Mouse (Mus musculus) cortical plate, adult 2 months (tissue): ENCODE results near the gene Olfr401. TPM values are rescaled to one million over a fixed set of nuclear protein-coding genes. Genes with fewer than 3 reads are reported as not detected.
"Not testable (repeated sequence)": the region's sequence is repeated elsewhere in the genome, so short reads cannot be mapped to it uniquely, and the experiment has no call there.

Source experiments
- H3K27ac ChIP-seq: fragments of 200-500 bp; 2 replicates; pipeline ENCODE4 v1.5.1; 2012; ENCODE audit warnings: low read length, control low read depth, inconsistent platforms; ENCODE audit not compliant: insufficient read depth
- H3K4me1 ChIP-seq: fragments of 200-500 bp; 2 replicates; pipeline ENCODE4 v1.6.1; 2011; ENCODE audit warnings: low read length; ENCODE audit not compliant: control insufficient read depth, insufficient read depth
- H3K4me3 ChIP-seq: fragments of 200-500 bp; 2 replicates; pipeline ENCODE4 v1.5.1; 2011; ENCODE audit warnings: mild to moderate bottlenecking, low read length, control low read depth; ENCODE audit not compliant: insufficient read depth
- CTCF ChIP-seq: fragments of 200-500 bp; IDR thresholded peaks from 2 replicates; pipeline ENCODE4 v1.5.1; 2011; ENCODE audit warnings: mild to moderate bottlenecking, control low read depth, low read length; ENCODE audit not compliant: insufficient read depth; ENCODE audit errors: extremely low read depth
- POLR2A ChIP-seq: fragments of 200-500 bp; IDR thresholded peaks from 2 replicates; pipeline ENCODE4 v1.6.1; 2011; ENCODE audit warnings: mild to moderate bottlenecking, low read length, control low read depth; ENCODE audit not compliant: insufficient read depth; ENCODE audit errors: extremely low read depth
- polyA plus RNA-seq: library from polyadenylated mRNA; depleted of rRNA; stranded (reverse); fragments of >200 nt; gene quantifications from 2 replicates; pipeline ENCODE4 v1.2.3, GENCODE M21; 2012; rRNA removed

Olfr401 gene
- polyA plus RNA-seq: not detected in 2 replicates

DNA sequence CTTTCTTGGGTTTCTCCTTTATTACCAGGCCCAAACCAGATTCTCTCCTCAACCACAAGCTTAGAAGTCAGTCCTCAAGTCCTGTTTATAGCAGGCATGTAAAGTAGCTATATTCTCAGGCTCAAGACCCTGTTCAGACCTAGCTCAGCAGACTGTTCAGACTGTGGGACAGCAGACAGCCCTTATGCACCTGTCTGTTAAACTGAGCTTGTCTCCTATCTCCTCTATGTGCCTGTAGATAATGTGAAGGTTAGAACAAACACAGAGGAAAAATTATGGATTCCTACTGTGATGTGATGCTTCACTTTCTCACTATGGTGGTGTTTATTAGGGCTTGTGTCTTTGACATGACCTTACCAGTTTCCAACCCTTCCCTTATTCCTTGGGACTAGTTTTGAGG, at the start of gene Olfr401:
Gene Olfr401, plus strand, starts transcription at position 301 of the 400 bp plus-strand sequence.
- no peaks in the 10 kb centered on the region for H3K4me1 ChIP-seq
- TF ChIP-seq CTCF (no peak), POLR2A (no peak)
- H3K27ac ChIP-seq: no peak within 1 kb of the TSS
- no peak within 1 kb of the TSS for H3K4me3 ChIP-seq

DNA sequence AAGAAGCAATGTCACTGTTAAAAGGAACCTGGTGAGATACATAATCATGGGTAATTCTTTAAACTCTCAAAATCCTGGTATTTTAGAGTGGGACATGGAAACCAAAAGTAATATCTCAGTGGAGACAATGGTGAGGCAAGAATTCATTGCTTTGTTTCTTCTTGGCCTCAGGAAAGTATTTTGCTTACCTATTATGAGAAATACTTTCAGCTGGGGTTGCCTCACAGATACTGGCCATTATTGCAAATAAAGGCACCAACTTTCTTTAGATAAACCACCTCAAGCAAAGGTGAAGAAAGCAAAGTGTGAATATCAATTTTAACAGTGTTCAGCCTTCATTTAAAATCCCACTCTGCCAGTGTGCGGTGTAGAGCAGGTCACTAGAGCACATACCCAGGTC, 43.9 kb upstream of the Olfr401 start, which contains the start of gene Zfp616:
Gene Zfp616, plus strand, starts transcription at position 301 of the 400 bp plus-strand sequence.
- Histone ChIP-seq H3K4me3 (no peak within 1 kb of the TSS), H3K4me1 (no peaks in the 10 kb centered on the region), H3K27ac (no peak within 1 kb of the TSS)
- TF ChIP-seq CTCF: no peak

GRCm38 (mm10) chr11:74100724-74101123, 12.8 kb upstream of the Olfr401 start:
- no peak overlapping the region for H3K4me3 ChIP-seq
- H3K4me1 ChIP-seq: no peaks in the 10 kb centered on the region
- TF ChIP-seq CTCF (no peak), POLR2A (no peak)

GRCm38 (mm10) chr11:74101507-74101906, 12.0 kb upstream of the Olfr401 start:
- TF ChIP-seq CTCF (no peak), POLR2A (no peak)
- H3K27ac ChIP-seq: no peak overlapping the region
- no peak overlapping the region for H3K4me3 ChIP-seq
- no peaks in the 10 kb centered on the region for H3K4me1 ChIP-seq

More at GRCm38 (mm10) chr11:74100724-74101123, 12.8 kb upstream of the Olfr401 start:
- H3K27ac ChIP-seq: no peak overlapping the region

DNA sequence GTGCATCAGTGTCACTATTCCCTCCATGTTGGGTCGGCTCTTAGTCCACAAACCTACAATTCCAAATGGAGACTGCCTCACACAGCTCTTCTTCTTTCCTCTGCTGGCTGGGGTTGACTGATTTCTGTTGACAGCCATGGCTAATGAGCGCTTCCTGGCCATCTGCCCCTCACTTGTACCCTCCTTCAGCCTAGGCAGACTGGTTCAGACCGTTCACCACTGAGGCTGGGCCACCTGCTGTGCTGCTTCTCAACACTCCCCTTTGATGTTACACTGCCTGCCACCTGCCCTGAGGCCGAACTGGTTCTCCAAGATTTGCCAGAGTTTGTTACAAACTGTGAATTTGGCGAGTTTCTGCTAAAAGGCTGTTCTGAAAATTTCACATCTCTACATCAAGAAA, 8.4 kb upstream of the Olfr401 start:
- no peaks in the 10 kb centered on the region for H3K4me1 ChIP-seq
- H3K27ac ChIP-seq: no peak overlapping the region
- no peak for TF ChIP-seq CTCF
- H3K4me3 ChIP-seq: no peak overlapping the region

- not testable (repeated sequence) for H3K27ac ChIP-seq, H3K4me3 ChIP-seq, H3K4me1 ChIP-seq
These were observed 26.5 kb downstream of the Olfr401 start for GRCm38 (mm10) chr11:74140001-74140400.

DNA sequence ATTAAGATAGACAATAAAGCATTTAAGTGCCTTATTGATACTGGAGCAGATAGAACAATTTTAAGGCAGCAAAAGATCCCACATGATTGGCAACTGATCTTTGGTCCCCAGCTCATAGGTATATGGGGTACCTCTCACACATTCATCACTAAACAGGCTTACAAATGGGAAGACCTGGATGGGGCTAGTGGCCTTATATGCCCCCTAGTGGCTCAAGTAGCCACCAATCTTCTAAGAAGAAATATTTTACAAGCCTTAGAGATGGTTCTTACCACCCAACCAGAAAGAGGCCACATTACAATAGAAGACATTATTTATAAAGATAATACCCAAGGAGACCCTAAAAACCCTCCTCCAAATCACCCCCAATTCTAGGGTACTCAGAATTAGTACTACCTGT, 32.4 kb downstream of the Olfr401 start:
- TF ChIP-seq CTCF: no peak
- no peak for TF ChIP-seq POLR2A
- Histone ChIP-seq H3K4me1 (no peaks in the 10 kb centered on the region), H3K4me3 (no peak overlapping the region), H3K27ac (no peak overlapping the region)

DNA sequence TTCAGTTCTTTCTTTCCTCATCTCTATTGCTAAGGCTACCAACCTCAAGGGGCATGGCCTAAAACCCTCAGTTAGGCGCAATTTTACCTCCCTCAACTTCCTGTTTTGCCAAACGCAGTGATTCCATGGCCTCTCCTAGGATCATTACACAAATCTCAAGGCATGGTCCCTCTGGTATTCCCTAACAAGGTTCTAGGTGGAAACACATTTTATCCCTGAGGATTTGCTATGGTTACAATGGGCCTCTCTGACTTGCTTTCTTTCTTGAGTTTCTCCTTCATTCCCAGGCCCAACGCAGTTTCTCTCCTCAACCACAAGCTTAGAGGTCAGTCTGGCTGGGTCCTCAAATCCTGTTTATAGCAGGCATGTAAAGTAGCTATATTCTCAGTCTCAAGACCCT, 39.7 kb downstream of the Olfr401 start, which contains the start of gene Olfr402:
Gene Olfr402, plus strand, starts transcription at position 301 of the 400 bp plus-strand sequence.
- TF ChIP-seq CTCF (no peak), POLR2A (no peak)
- Histone ChIP-seq H3K4me3 (no peak within 1 kb of the TSS), H3K4me1 (no peaks in the 10 kb centered on the region), H3K27ac (no peak within 1 kb of the TSS)

GRCm38 (mm10) chr11:74168771-74169170, 55.3 kb downstream of the Olfr401 start:
- no peak overlapping the region for H3K27ac ChIP-seq

More at GRCm38 (mm10) chr11:74168771-74169170, 55.3 kb downstream of the Olfr401 start:
- TF ChIP-seq CTCF (no peak), POLR2A (no peak)
- no peaks in the 10 kb centered on the region for H3K4me1 ChIP-seq
- H3K4me3 ChIP-seq: no peak overlapping the region

Other genes with a start within 250 kb of the Olfr401 start
- not detected in 2 replicates for gene Olfr394, start 222.9 kb upstream of the Olfr401 start, polyA plus RNA-seq
- gene Olfr395, start 204.4 kb upstream of the Olfr401 start, polyA plus RNA-seq: not detected in 2 replicates
- gene Olfr23, start 177.0 kb upstream of the Olfr401 start, polyA plus RNA-seq: not detected in 2 replicates
- gene Olfr397, start 152.9 kb upstream of the Olfr401 start, polyA plus RNA-seq: not detected in 2 replicates
- gene Olfr398, start 123.3 kb upstream of the Olfr401 start, polyA plus RNA-seq: not detected in 2 replicates
- gene Olfr139, start 57.2 kb upstream of the Olfr401 start, polyA plus RNA-seq: not detected in 2 replicates
- not detected in 2 replicates for gene Olfr399, start 57.1 kb upstream of the Olfr401 start, polyA plus RNA-seq
- not detected in 2 replicates for gene Zfp616, start 43.8 kb upstream of the Olfr401 start, polyA plus RNA-seq
- gene Olfr402, start 39.8 kb downstream of the Olfr401 start, polyA plus RNA-seq: not detected in 2 replicates
- gene Olfr403, start 72.5 kb downstream of the Olfr401 start, polyA plus RNA-seq: not detected in 2 replicates
- gene Olfr43, start 97.7 kb downstream of the Olfr401 start, polyA plus RNA-seq: not detected in 2 replicates
- gene Olfr406, start 146.1 kb downstream of the Olfr401 start, polyA plus RNA-seq: not detected in 2 replicates
- gene Olfr59, start 170.0 kb downstream of the Olfr401 start, polyA plus RNA-seq: not detected in 2 replicates
- gene Olfr410, start 224.3 kb downstream of the Olfr401 start, polyA plus RNA-seq: not detected in 2 replicates
- gene Olfr411, start 238.9 kb downstream of the Olfr401 start, polyA plus RNA-seq: not detected in 2 replicates
- not detected in 2 replicates for gene Olfr412, start 248.4 kb downstream of the Olfr401 start, polyA plus RNA-seq